Mouse (Mus musculus): ENCODE data around the gene Heg1. TPM values are rescaled to one million over a fixed set of nuclear protein-coding genes. Genes with fewer than 3 reads are reported as not detected.

Gene Heg1
- total RNA-seq, 2 experiments from 2014 or later = 26.6 to 43.2 TPM

- ATAC-seq (replicated peaks; ENCODE audit: poor library complexity) = no peak
Measured at GRCm38 (mm10) chr16:33704289-33704688, 20.1 kb downstream of the Heg1 start.

- no peak for ATAC-seq (replicated peaks; ENCODE audit: poor library complexity)
Measured at GRCm38 (mm10) chr16:33705258-33705657, 21.1 kb downstream of the Heg1 start.

- no peak for ATAC-seq (replicated peaks; ENCODE audit: poor library complexity)
Measured at GRCm38 (mm10) chr16:33706111-33706890, 22.1 kb downstream of the Heg1 start.

GRCm38 (mm10) chr16:33708031-33708430 lies 23.9 kb downstream of the Heg1 start:
- no peak for ATAC-seq (replicated peaks; ENCODE audit: poor library complexity)

GRCm38 (mm10) chr16:33708585-33709397 lies 24.6 kb downstream of the Heg1 start:
- ATAC-seq (replicated peaks; ENCODE audit: poor library complexity) = no peak

GRCm38 (mm10) chr16:33714271-33714670 lies 30.1 kb downstream of the Heg1 start:
- peak; percentile 100 for ATAC-seq (replicated peaks; ENCODE audit: poor library complexity)

- no peak for ATAC-seq (replicated peaks; ENCODE audit: poor library complexity)
Measured at GRCm38 (mm10) chr16:33723241-33723640, 39.1 kb downstream of the Heg1 start.

GRCm38 (mm10) chr16:33723983-33724382 lies 39.8 kb downstream of the Heg1 start:
- ATAC-seq (replicated peaks; ENCODE audit: poor library complexity) = no peak

GRCm38 (mm10) chr16:33726261-33726660 lies 42.1 kb downstream of the Heg1 start:
- no peak for ATAC-seq (replicated peaks; ENCODE audit: poor library complexity)

- no peak for ATAC-seq (replicated peaks; ENCODE audit: poor library complexity)
Measured at GRCm38 (mm10) chr16:33726892-33727291, 42.7 kb downstream of the Heg1 start.

GRCm38 (mm10) chr16:33728427-33728826 lies 44.3 kb downstream of the Heg1 start:
- ATAC-seq (replicated peaks; ENCODE audit: poor library complexity) = no peak

GRCm38 (mm10) chr16:33731291-33731690 lies 47.1 kb downstream of the Heg1 start:
- ATAC-seq (replicated peaks; ENCODE audit: poor library complexity) = no peak

- ATAC-seq (replicated peaks; ENCODE audit: poor library complexity) = peak; percentile 86
Measured at GRCm38 (mm10) chr16:33732237-33732749, 48.1 kb downstream of the Heg1 start.

- ATAC-seq (replicated peaks; ENCODE audit: poor library complexity) = peak; percentile 26
Measured at GRCm38 (mm10) chr16:33732846-33733580, 48.8 kb downstream of the Heg1 start.

- no peak for ATAC-seq (replicated peaks; ENCODE audit: poor library complexity)
Measured at GRCm38 (mm10) chr16:33733864-33734263, 49.7 kb downstream of the Heg1 start.

GRCm38 (mm10) chr16:33734545-33734944 lies 50.4 kb downstream of the Heg1 start:
- ATAC-seq (replicated peaks; ENCODE audit: poor library complexity) = no peak

- no peak for ATAC-seq (replicated peaks; ENCODE audit: poor library complexity)
Measured at GRCm38 (mm10) chr16:33735238-33735637, 51.1 kb downstream of the Heg1 start.

GRCm38 (mm10) chr16:33735791-33736190 lies 51.6 kb downstream of the Heg1 start:
- ATAC-seq (replicated peaks; ENCODE audit: poor library complexity) = no peak

- ATAC-seq (replicated peaks; ENCODE audit: poor library complexity) = no peak
Measured at GRCm38 (mm10) chr16:33736746-33737145, 52.6 kb downstream of the Heg1 start.

GRCm38 (mm10) chr16:33738949-33739719 lies 55.0 kb downstream of the Heg1 start:
- no peak for ATAC-seq (replicated peaks; ENCODE audit: poor library complexity)
